Mouse (Mus musculus) brain, embryonic 14.5 days (tissue): ENCODE measurements at regions not wholly inside any gene's neighbourhood (a gene's known extent, or its start where the extent isn't known, plus 50 kb on each side); places are given as distances from the start of the nearest gene placed in this dataset.

Experiments used
- DNase-seq: peaks from one replicate; pipeline ENCODE4 v3.0.0-alpha.2; 2011; ENCODE audit warnings: low read depth
- CTCF ChIP-seq: fragments of 200-500 bp; IDR thresholded peaks from 2 replicates; pipeline ENCODE4 v1.5.1; 2012; ENCODE audit warnings: inconsistent platforms, mild to moderate bottlenecking, moderate library complexity, borderline replicate concordance; ENCODE audit not compliant: insufficient read depth, insufficient read length; ENCODE audit errors: extremely low read depth
- POLR2A ChIP-seq: fragments of 200-500 bp; IDR thresholded peaks from 2 replicates; pipeline ENCODE4 v1.6.1; 2012; ENCODE audit warnings: mild to moderate bottlenecking, inconsistent platforms, borderline replicate concordance; ENCODE audit not compliant: poor library complexity, insufficient read depth, insufficient read length, severe bottlenecking; ENCODE audit errors: extremely low read depth

GRCm38 (mm10) chr15:19242962-19243361 is 424.2 kb downstream of the Cdh10 start:
- DNase-seq: peak; percentile 2

- DNase-seq: no peak
- TF ChIP-seq CTCF (no peak), POLR2A (no peak)
These were observed 428.7 kb downstream of the Cdh10 start for GRCm38 (mm10) chr15:19247489-19247888.

GRCm38 (mm10) chr15:19275968-19276826 is 457.4 kb downstream of the Cdh10 start:
- peak; percentile 89 for DNase-seq
- TF ChIP-seq CTCF: peak; percentile 68; the same call in 1 of the 2 replicates
- TF ChIP-seq POLR2A: no peak

GRCm38 (mm10) chr15:19316380-19316779 is 497.6 kb downstream of the Cdh10 start:
- TF ChIP-seq CTCF: no peak
- TF ChIP-seq POLR2A: no peak
- no peak for DNase-seq

- peak; percentile 24 for DNase-seq
- TF ChIP-seq CTCF (no peak), POLR2A (no peak)
These were observed 537.6 kb downstream of the Cdh10 start for GRCm38 (mm10) chr15:19356322-19356721.

GRCm38 (mm10) chr15:19360650-19361049 is 541.9 kb downstream of the Cdh10 start:
- DNase-seq: peak; percentile 75
- TF ChIP-seq CTCF: peak; percentile 49; the same call in 1 of the 2 replicates
- TF ChIP-seq POLR2A: no peak

GRCm38 (mm10) chr15:19389951-19390350 is 571.2 kb downstream of the Cdh10 start:
- DNase-seq: no peak
- no peak for TF ChIP-seq POLR2A
- TF ChIP-seq CTCF: no peak

- no peak for TF ChIP-seq CTCF
- no peak for TF ChIP-seq POLR2A
- DNase-seq: peak; percentile 43
These were observed 572.7 kb downstream of the Cdh10 start for GRCm38 (mm10) chr15:19391250-19391982.

GRCm38 (mm10) chr15:19395681-19396080 is 576.9 kb downstream of the Cdh10 start:
- DNase-seq: no peak
- TF ChIP-seq POLR2A (no peak), CTCF (no peak)
